Mouse (Mus musculus) kidney, embryonic 15.5 days (tissue): ENCODE data around the gene 1700042G07Rik. TPM values are rescaled to one million over a fixed set of nuclear protein-coding genes. Genes with fewer than 3 reads are reported as not detected.

Experiments
- ATAC-seq: fragments of 200-750 bp; cut with Nextera tagmentation; replicated peaks from 2 replicates; pipeline ENCODE4 v1.8.0; 2017; ENCODE audit warnings: moderate TSS enrichment; ENCODE audit not compliant: low FRiP score
- H3K27ac ChIP-seq: fragments of 300-500 bp; sonication (generic); 2 replicates; pipeline ENCODE4 v1.5.1; 2015; ENCODE audit warnings: mild to moderate bottlenecking, inconsistent platforms
- H3K27me3 ChIP-seq: fragments of 300-500 bp; sonication (generic); 2 replicates; pipeline ENCODE4 v1.6.1; 2015; ENCODE audit warnings: inconsistent platforms
- H3K36me3 ChIP-seq: fragments of 300-500 bp; sonication (generic); 2 replicates; pipeline ENCODE4 v1.6.1; 2015; ENCODE audit warnings: inconsistent platforms
- H3K4me1 ChIP-seq: fragments of 300-500 bp; sonication (generic); 2 replicates; pipeline ENCODE4 v1.6.1; 2015; ENCODE audit warnings: inconsistent platforms
- H3K4me2 ChIP-seq: fragments of 300-500 bp; sonication (generic); 2 replicates; pipeline ENCODE4 v1.6.1; 2015; ENCODE audit warnings: moderate library complexity, mild to moderate bottlenecking, inconsistent platforms
- H3K4me3 ChIP-seq: fragments of 300-500 bp; sonication (generic); replicated peaks from 2 replicates; pipeline ENCODE4 v1.5.1; 2015; ENCODE audit warnings: mild to moderate bottlenecking, inconsistent platforms
- H3K9ac ChIP-seq: fragments of 300-500 bp; sonication (generic); 2 replicates; pipeline ENCODE4 v1.6.1; 2015; ENCODE audit warnings: mild to moderate bottlenecking, inconsistent platforms
- H3K9me3 ChIP-seq: fragments of 300-500 bp; sonication (generic); replicated peaks from 2 replicates; pipeline ENCODE4 v1.6.1; 2016; ENCODE audit warnings: inconsistent platforms
- WGBS: fragments of 180-500 bp; shearing (Covaris S2); methylation state at CpG from one replicate; pipeline ENCODE4 v1.1.7; 2015; ENCODE audit warnings: mixed read lengths; 5-methylcytosine and 5-hydroxymethylcytosine counted together
- polyA plus RNA-seq: library from polyadenylated mRNA; unstranded; fragments of >200 nt; fragmentation: Nextera tagmentation; extraction: Ambion mirVana; gene quantifications from 2 replicates; pipeline ENCODE4 v1.2.1, GENCODE M21; 2015

Gene 1700042G07Rik
- polyA plus RNA-seq = not detected in 2 replicates

DNA sequence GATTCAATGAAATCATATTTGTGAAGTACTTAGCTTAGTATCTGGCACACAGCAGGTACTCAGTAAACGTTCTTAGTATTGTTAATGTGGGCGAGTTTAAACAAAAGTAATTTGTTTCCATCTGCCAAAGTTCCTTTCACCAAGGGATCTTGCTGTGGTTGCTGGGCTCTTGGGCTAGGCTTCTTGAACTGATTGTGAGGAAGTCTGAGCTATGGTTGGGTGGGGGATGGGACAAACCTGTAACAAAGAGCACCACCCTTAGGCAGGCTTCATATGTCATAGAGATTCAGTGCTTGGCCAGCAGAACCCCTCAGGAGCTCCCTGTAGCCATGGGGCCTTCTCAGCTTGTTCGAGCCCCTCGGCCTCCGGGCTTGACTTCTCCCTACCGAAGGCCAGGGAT, at the start of gene 1700042G07Rik, which contains the start of gene Gm49337:
TSS of gene 1700042G07Rik (plus strand) at position 301 of the 400 bp plus-strand sequence.
TSS of gene Gm49337 (plus strand) at position 313 of the 400 bp plus-strand sequence.
- Histone ChIP-seq H3K4me3 (no peak within 1 kb of the TSS), H3K9ac (no peak within 1 kb of the TSS), H3K27ac (no peak within 1 kb of the TSS), H3K4me2 (no peak within 1 kb of the TSS), H3K27me3 (no peaks in the 10 kb centered on the region), H3K9me3 (no peaks in the 10 kb centered on the region), H3K4me1 (peaks cover 41% of the 10 kb centered on the region), H3K36me3 (no peaks in the 10 kb centered on the region)
- 92% methylated on average over 6 of the region's 6 CpGs for WGBS
- ATAC-seq = no peak

DNA sequence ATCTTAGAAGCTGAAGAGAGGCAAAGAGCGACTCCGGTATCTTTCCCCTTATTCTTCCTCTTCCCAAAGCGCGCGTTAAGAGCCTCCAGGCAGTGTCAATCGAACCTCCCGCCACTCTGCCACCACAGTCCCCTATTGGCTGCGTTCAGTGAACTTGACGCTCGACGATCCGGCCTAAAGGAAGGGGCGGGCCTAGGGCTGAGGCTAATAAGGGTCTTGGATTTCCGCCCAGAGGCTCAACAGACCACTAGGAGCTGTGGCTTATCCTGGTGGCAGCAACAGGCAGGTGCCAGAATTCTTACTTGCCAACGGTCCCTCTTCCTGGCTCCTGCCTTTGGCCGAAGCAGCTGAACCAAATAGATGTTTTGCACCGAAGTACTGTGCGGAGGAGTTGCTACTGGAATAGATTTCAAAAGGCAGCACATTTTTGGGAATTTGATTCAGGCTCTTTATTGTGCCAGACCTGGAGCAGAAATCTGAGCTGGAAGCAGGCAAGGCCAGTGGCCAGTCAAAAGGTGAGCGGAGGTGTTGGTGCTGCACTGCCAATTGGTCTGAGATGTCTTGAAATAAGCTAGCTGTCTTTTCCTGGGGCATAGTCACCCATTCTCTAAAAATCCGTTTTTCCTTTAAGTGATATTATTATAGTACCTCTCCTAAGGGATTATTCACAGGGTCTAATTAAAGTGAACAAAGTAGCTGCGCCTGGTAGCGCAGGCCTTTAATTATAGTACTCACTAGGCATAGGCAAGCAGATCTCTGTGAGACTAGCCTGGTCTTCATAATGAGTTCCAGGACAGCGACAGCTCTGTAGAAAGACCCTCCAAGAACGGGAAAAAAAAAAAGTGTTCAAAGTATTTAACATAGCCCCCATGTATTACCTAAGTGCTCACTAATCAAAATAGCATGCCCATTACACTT, 49.3 kb upstream of the 1700042G07Rik start, which contains the start of the genes Rad54l and Pomgnt1:
TSS of gene Rad54l (minus strand) at position 89 of the 918 bp plus-strand sequence.
TSS of gene Pomgnt1 (plus strand) at position 239 of the 918 bp plus-strand sequence.
- peak; percentile 98 for ATAC-seq
- Histone ChIP-seq H3K27me3 (no peaks in the 10 kb centered on the region), H3K4me2 (peak within 1 kb of the TSS; percentile 68), H3K9ac (peak within 1 kb of the TSS; percentile 59), H3K9me3 (no peaks in the 10 kb centered on the region), H3K36me3 (peaks cover 7% of the 10 kb centered on the region; the same call in 1 of the 2 replicates), H3K4me1 (peaks cover 22% of the 10 kb centered on the region), H3K27ac (peak within 1 kb of the TSS; percentile 80), H3K4me3 (peak within 1 kb of the TSS; percentile 66)
- WGBS = 5% methylated on average over 24 of the region's 24 CpGs

DNA sequence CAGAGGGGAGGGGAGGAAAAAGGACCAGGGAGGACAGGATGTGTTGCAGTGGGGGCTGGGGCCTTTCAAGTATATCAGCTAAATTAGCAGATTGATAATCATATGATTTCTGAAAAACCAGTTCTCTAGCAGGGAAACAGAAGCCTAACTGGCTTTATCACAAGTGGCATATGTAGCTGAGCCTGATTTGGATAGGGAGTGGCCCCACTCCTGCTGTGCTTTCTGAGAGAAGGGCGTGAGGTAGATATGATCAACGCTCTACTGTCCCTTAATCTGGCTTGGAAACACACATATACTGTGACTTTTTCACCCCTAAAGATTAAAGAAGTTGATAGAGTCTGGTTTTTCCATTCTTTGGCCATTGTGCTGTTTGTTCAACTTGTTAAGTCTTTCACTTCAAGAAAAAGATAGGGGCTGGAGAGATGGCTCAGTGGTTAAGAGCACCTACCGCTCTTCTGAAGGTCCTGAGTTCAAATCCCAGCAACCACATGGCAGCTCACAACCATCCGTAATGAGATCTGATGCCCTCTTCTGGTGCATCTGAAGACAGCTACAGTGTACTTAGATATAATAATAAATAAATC, 47.3 kb upstream of the 1700042G07Rik start:
- 91% methylated on average over 4 of the region's 4 CpGs for WGBS
- Histone ChIP-seq H3K36me3 (no peaks in the 10 kb centered on the region), H3K27ac (no peak overlapping the region), H3K9ac (no peak overlapping the region), H3K4me2 (no peak overlapping the region), H3K27me3 (no peaks in the 10 kb centered on the region), H3K9me3 (no peaks in the 10 kb centered on the region), H3K4me3 (no peak overlapping the region), H3K4me1 (peaks cover 22% of the 10 kb centered on the region)
- no peak for ATAC-seq

- no peak overlapping the region for H3K4me2 ChIP-seq
- no peak for ATAC-seq
- H3K27ac ChIP-seq = no peak overlapping the region
- no peaks in the 10 kb centered on the region for H3K9me3 ChIP-seq
- peaks cover 15% of the 10 kb centered on the region for H3K4me1 ChIP-seq
- no peaks in the 10 kb centered on the region for H3K27me3 ChIP-seq
- 81% methylated on average over 6 of the region's 6 CpGs for WGBS
- no peak overlapping the region for H3K4me3 ChIP-seq
- H3K36me3 ChIP-seq = no peaks in the 10 kb centered on the region
- no peak overlapping the region for H3K9ac ChIP-seq
These were observed 45.2 kb upstream of the 1700042G07Rik start for GRCm38 (mm10) chr4:116127956-116128355.

GRCm38 (mm10) chr4:116133126-116133525, 40.0 kb upstream of the 1700042G07Rik start:
- no peak overlapping the region for H3K27ac ChIP-seq
- 76% methylated on average over 4 of the region's 4 CpGs for WGBS
- H3K9ac ChIP-seq = no peak overlapping the region
- ATAC-seq = no peak
- H3K9me3 ChIP-seq = no peaks in the 10 kb centered on the region
- H3K4me1 ChIP-seq = no peaks in the 10 kb centered on the region
- no peaks in the 10 kb centered on the region; the same call in 1 of the 2 replicates for H3K36me3 ChIP-seq
- no peak overlapping the region for H3K4me3 ChIP-seq
- no peak overlapping the region for H3K4me2 ChIP-seq
- H3K27me3 ChIP-seq = no peaks in the 10 kb centered on the region

GRCm38 (mm10) chr4:116134990-116135389, 38.2 kb upstream of the 1700042G07Rik start:
- Histone ChIP-seq H3K27ac (no peak overlapping the region), H3K4me3 (no peak overlapping the region), H3K27me3 (no peaks in the 10 kb centered on the region), H3K9me3 (no peaks in the 10 kb centered on the region), H3K4me2 (no peak overlapping the region), H3K9ac (no peak overlapping the region), H3K4me1 (no peaks in the 10 kb centered on the region), H3K36me3 (no peaks in the 10 kb centered on the region; the same call in 1 of the 2 replicates)
- WGBS = 38% methylated on average over 2 of the region's 2 CpGs
- no peak for ATAC-seq

DNA sequence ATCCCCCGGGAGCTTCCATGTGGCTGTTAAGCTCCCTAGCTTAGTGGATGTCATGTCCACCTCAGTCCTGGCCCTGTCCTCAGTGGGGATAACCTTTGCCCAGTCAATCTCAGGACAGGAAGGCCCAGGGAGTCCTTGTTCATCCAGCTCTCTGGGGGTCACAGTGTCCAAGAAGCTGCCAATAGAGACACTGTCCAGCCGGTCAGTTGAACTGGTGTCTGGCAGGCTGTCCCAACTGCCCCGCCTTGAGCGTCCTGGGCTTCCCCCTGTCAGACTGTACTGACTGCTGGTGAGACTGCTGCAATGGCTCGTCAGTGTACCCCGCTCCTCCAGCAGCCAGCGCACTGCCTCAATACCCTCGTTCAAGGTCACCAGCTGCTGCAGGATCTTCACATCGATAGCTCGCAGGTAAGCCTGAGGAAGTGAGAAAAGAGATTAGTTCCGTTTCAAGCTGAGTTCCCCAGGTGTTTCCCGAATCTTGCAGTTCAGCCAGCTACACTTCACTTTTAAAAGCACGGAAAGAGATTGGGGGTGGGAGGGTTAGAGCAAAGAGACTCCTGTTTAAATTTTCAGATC, 35.7 kb upstream of the 1700042G07Rik start:
- no peak for ATAC-seq
- Histone ChIP-seq H3K9me3 (no peaks in the 10 kb centered on the region), H3K4me3 (no peak overlapping the region), H3K9ac (no peak overlapping the region), H3K4me2 (no peak overlapping the region), H3K36me3 (no peaks in the 10 kb centered on the region; the same call in 1 of the 2 replicates), H3K27ac (no peak overlapping the region), H3K4me1 (peaks cover 7% of the 10 kb centered on the region; the same call in 1 of the 2 replicates), H3K27me3 (no peaks in the 10 kb centered on the region)
- WGBS = 60% methylated on average over 13 of the region's 13 CpGs

DNA sequence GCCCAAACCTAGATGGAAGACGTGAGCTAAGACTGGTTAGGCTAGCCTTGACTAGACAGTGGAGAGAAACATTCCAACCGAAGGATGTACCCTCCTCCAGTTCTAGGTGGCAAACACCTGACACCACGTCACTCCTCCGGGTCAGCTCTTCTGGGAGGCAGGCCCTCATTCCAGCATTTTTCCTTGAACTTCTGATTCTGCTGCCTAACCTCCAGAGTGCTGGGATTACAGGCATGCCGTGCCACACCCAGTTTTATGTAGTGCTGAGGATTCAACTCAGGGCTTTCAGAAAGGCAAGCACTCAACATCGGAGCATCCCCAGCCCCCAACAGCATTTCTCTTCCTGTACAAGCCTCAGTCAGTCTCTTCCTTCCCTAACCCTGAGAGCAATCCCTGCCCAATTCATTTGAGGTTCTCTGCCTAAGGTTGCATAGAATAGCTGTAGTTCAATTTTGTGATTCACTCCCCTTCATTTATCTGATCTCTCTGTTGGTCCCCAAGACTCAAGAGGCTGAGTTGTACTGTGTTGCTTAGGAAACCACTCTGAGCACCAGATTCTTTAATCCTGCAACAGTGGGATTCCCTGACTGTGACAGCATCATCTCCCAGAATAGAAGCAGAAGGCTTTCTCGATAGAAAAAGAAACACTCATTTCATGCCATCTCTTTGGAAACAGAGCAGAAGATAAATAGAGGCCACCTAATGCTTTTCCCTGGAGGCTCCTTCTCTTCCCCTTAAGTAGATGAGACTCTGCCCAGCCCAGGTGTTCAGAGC, 32.2 kb upstream of the 1700042G07Rik start:
- no peak for ATAC-seq
- H3K4me3 ChIP-seq = no peak overlapping the region
- WGBS = 69% methylated on average over 7 of the region's 7 CpGs
- no peak overlapping the region for H3K27ac ChIP-seq
- H3K4me2 ChIP-seq = no peak overlapping the region
- peaks cover 28% of the 10 kb centered on the region for H3K4me1 ChIP-seq
- H3K9ac ChIP-seq = no peak overlapping the region
- H3K9me3 ChIP-seq = no peaks in the 10 kb centered on the region
- 0 out of 2 replicates have a peak, but pooled peaks cover 3% of the 10 kb centered on the region for H3K27me3 ChIP-seq
- H3K36me3 ChIP-seq = no peaks in the 10 kb centered on the region; the same call in 1 of the 2 replicates

- Histone ChIP-seq H3K4me1 (peaks cover 28% of the 10 kb centered on the region), H3K36me3 (no peaks in the 10 kb centered on the region), H3K27me3 (0 out of 2 replicates have a peak, but pooled peaks cover 3% of the 10 kb centered on the region), H3K9me3 (no peaks in the 10 kb centered on the region), H3K4me3 (no peak overlapping the region), H3K4me2 (no peak overlapping the region), H3K9ac (no peak overlapping the region), H3K27ac (no peak overlapping the region)
- no peak for ATAC-seq
- 79% methylated on average over 1 of the region's 1 CpGs for WGBS
These were observed 31.4 kb upstream of the 1700042G07Rik start for GRCm38 (mm10) chr4:116141736-116142135.

- Histone ChIP-seq H3K9ac (no peak overlapping the region), H3K4me1 (peaks cover 28% of the 10 kb centered on the region), H3K36me3 (no peaks in the 10 kb centered on the region), H3K4me3 (no peak overlapping the region), H3K4me2 (no peak overlapping the region), H3K27ac (no peak overlapping the region), H3K27me3 (0 out of 2 replicates have a peak, but pooled peaks cover 3% of the 10 kb centered on the region), H3K9me3 (no peaks in the 10 kb centered on the region)
- ATAC-seq = no peak
- WGBS = 68% methylated on average over 7 of the region's 7 CpGs
These were observed 30.9 kb upstream of the 1700042G07Rik start for GRCm38 (mm10) chr4:116142269-116142668.

- H3K36me3 ChIP-seq = no peaks in the 10 kb centered on the region
- ATAC-seq = peak; percentile 24; the same call in 1 of the 2 replicates
- H3K9ac ChIP-seq = peak overlapping the region; percentile 76; the same call in 1 of the 2 replicates
- 5% methylated on average over 7 of the region's 7 CpGs for WGBS
- H3K4me1 ChIP-seq = peaks cover 28% of the 10 kb centered on the region
- H3K9me3 ChIP-seq = no peaks in the 10 kb centered on the region
- H3K4me2 ChIP-seq = peak overlapping the region; percentile 97
- no peak overlapping the region for H3K27ac ChIP-seq
- 0 out of 2 replicates have a peak, but pooled peaks cover 3% of the 10 kb centered on the region for H3K27me3 ChIP-seq
- H3K4me3 ChIP-seq = peak overlapping the region; percentile 78
These were observed 29.8 kb upstream of the 1700042G07Rik start for GRCm38 (mm10) chr4:116143317-116143811.
